Mouse (Mus musculus) brown adipose tissue, adult 24 weeks (tissue): ENCODE measurements at regions not wholly inside any gene's neighbourhood (a gene's known extent, or its start where the extent isn't known, plus 50 kb on each side); places are given as distances from the start of the nearest gene placed in this dataset.

Experiments
- H3K27ac ChIP-seq: fragments of 200-500 bp; replicated peaks from 2 replicates; pipeline ENCODE4 v1.5.1; 2012; ENCODE audit warnings: low read depth, mild to moderate bottlenecking, low read length
- H3K4me1 ChIP-seq: fragments of 200-500 bp; 2 replicates; pipeline ENCODE4 v1.6.1; 2012; ENCODE audit warnings: low read length, mixed read lengths; ENCODE audit not compliant: control insufficient read depth, insufficient read depth, insufficient read length
- H3K4me3 ChIP-seq: fragments of 200-500 bp; 2 replicates; pipeline ENCODE4 v1.5.1; 2012; ENCODE audit warnings: low read depth, mild to moderate bottlenecking, low read length, moderate library complexity; ENCODE audit not compliant: insufficient read depth

- Histone ChIP-seq H3K4me3 (no peak overlapping the region), H3K27ac (no peak overlapping the region), H3K4me1 (0 out of 2 replicates have a peak, but pooled peaks cover 4% of the 10 kb centered on the region)
Observed at GRCm38 (mm10) chr4:124433506-124433905, 177.1 kb downstream of the 3100002H09Rik start.

- Histone ChIP-seq H3K4me3 (no peak overlapping the region), H3K4me1 (0 out of 2 replicates have a peak, but pooled peaks cover 4% of the 10 kb centered on the region), H3K27ac (no peak overlapping the region)
Observed at GRCm38 (mm10) chr4:124431193-124431592, 179.4 kb downstream of the 3100002H09Rik start.

GRCm38 (mm10) chr4:124428844-124429243 is 181.8 kb downstream of the 3100002H09Rik start:
- no peaks in the 10 kb centered on the region for H3K4me1 ChIP-seq
- no peak overlapping the region for H3K4me3 ChIP-seq
- H3K27ac ChIP-seq: no peak overlapping the region

GRCm38 (mm10) chr4:124422406-124422805 is 188.2 kb downstream of the 3100002H09Rik start:
- Histone ChIP-seq H3K27ac (no peak overlapping the region), H3K4me1 (no peaks in the 10 kb centered on the region), H3K4me3 (no peak overlapping the region)

- no peak overlapping the region for H3K27ac ChIP-seq
- H3K4me3 ChIP-seq: no peak overlapping the region
- no peaks in the 10 kb centered on the region for H3K4me1 ChIP-seq
Observed at GRCm38 (mm10) chr4:124418431-124418830, 192.2 kb downstream of the 3100002H09Rik start.

- Histone ChIP-seq H3K27ac (no peak overlapping the region), H3K4me3 (no peak overlapping the region)
Observed at GRCm38 (mm10) chr4:124417176-124417575, 193.4 kb downstream of the 3100002H09Rik start.

GRCm38 (mm10) chr4:124416266-124416665 is 194.3 kb downstream of the 3100002H09Rik start:
- Histone ChIP-seq H3K4me1 (no peaks in the 10 kb centered on the region), H3K4me3 (no peak overlapping the region), H3K27ac (no peak overlapping the region)

More at GRCm38 (mm10) chr4:124417176-124417575, 193.4 kb downstream of the 3100002H09Rik start:
- no peaks in the 10 kb centered on the region for H3K4me1 ChIP-seq

- Histone ChIP-seq H3K4me3 (no peak overlapping the region), H3K27ac (no peak overlapping the region)
Observed at GRCm38 (mm10) chr4:124414386-124414785, 196.2 kb downstream of the 3100002H09Rik start.

GRCm38 (mm10) chr4:124409279-124409678 is 201.3 kb downstream of the 3100002H09Rik start:
- no peak overlapping the region for H3K4me3 ChIP-seq
- H3K27ac ChIP-seq: no peak overlapping the region
- no peaks in the 10 kb centered on the region for H3K4me1 ChIP-seq

More at GRCm38 (mm10) chr4:124414386-124414785, 196.2 kb downstream of the 3100002H09Rik start:
- no peaks in the 10 kb centered on the region for H3K4me1 ChIP-seq

- Histone ChIP-seq H3K4me1 (no peaks in the 10 kb centered on the region), H3K27ac (no peak overlapping the region), H3K4me3 (no peak overlapping the region)
Observed at GRCm38 (mm10) chr4:124402075-124402474, 208.5 kb downstream of the 3100002H09Rik start.

- Histone ChIP-seq H3K4me3 (no peak overlapping the region), H3K4me1 (no peaks in the 10 kb centered on the region), H3K27ac (no peak overlapping the region)
Observed at GRCm38 (mm10) chr4:124400741-124401140, 209.9 kb downstream of the 3100002H09Rik start.

- Histone ChIP-seq H3K4me1 (no peaks in the 10 kb centered on the region), H3K4me3 (no peak overlapping the region), H3K27ac (no peak overlapping the region)
Observed at GRCm38 (mm10) chr4:124400136-124400675, 210.4 kb downstream of the 3100002H09Rik start.

- Histone ChIP-seq H3K27ac (no peak overlapping the region), H3K4me3 (no peak overlapping the region), H3K4me1 (no peaks in the 10 kb centered on the region)
Observed at GRCm38 (mm10) chr4:124398354-124398753, 212.2 kb downstream of the 3100002H09Rik start.

- Histone ChIP-seq H3K4me3 (no peak overlapping the region), H3K4me1 (no peaks in the 10 kb centered on the region), H3K27ac (no peak overlapping the region)
Observed at GRCm38 (mm10) chr4:124396566-124397283, 213.9 kb downstream of the 3100002H09Rik start.

GRCm38 (mm10) chr4:124395966-124396395 is 214.6 kb downstream of the 3100002H09Rik start:
- no peaks in the 10 kb centered on the region for H3K4me1 ChIP-seq
- no peak overlapping the region for H3K4me3 ChIP-seq
- H3K27ac ChIP-seq: no peak overlapping the region
